Mouse (Mus musculus) kidney, adult 2 months (tissue): Measurements from ENCODE around the gene Hnrnpll. TPM values are rescaled to one million over a fixed set of nuclear protein-coding genes. Genes with fewer than 3 reads are reported as not detected.
"Not testable (repeated sequence)": the region's sequence is repeated elsewhere in the genome, so short reads cannot be mapped to it uniquely, and the experiment has no call there.

Experiments used
- DNase-seq: peaks from one replicate; pipeline ENCODE4 v3.0.0; 2021
- H3K27ac ChIP-seq: fragments of 200-500 bp; 2 replicates; pipeline ENCODE4 v1.5.1; 2012; ENCODE audit warnings: low read depth, low read length, control low read depth, inconsistent platforms; ENCODE audit not compliant: insufficient read depth
- H3K27me3 ChIP-seq: fragments of 200-500 bp; replicated peaks from 2 replicates; pipeline ENCODE4 v1.6.1; 2012; ENCODE audit warnings: mild to moderate bottlenecking, moderate library complexity, low read length, inconsistent platforms; ENCODE audit not compliant: control insufficient read depth, insufficient read depth
- H3K36me3 ChIP-seq: fragments of 200-500 bp; 2 replicates; pipeline ENCODE4 v1.6.1; 2012; ENCODE audit warnings: mild to moderate bottlenecking, moderate library complexity, low read length, inconsistent platforms; ENCODE audit not compliant: control insufficient read depth, insufficient read depth
- H3K4me1 ChIP-seq: fragments of 200-500 bp; 2 replicates; pipeline ENCODE4 v1.6.1; 2011; ENCODE audit warnings: low read length; ENCODE audit not compliant: control insufficient read depth, insufficient read depth
- H3K4me3 ChIP-seq: fragments of 200-500 bp; 2 replicates; pipeline ENCODE4 v1.5.1; 2011; ENCODE audit warnings: mild to moderate bottlenecking, low read depth, low read length, control low read depth; ENCODE audit not compliant: insufficient read depth
- CTCF ChIP-seq: fragments of 200-500 bp; conservative IDR thresholded peaks from 2 replicates; pipeline ENCODE4 v1.5.1; 2011; ENCODE audit warnings: low read depth, mild to moderate bottlenecking, control low read depth, low read length, moderate library complexity, mixed read lengths; ENCODE audit not compliant: insufficient read depth, insufficient read length
- POLR2A ChIP-seq: fragments of 200-500 bp; IDR thresholded peaks from one replicate; pipeline ENCODE4 v1.6.1; 2011; ENCODE audit warnings: low read depth, low read length, control low read depth
- WGBS: fragments of 180-500 bp; shearing (Covaris S2); methylation state at CpG from one replicate; pipeline ENCODE4 v1.1.7; 2018; 5-methylcytosine and 5-hydroxymethylcytosine counted together
- polyA plus RNA-seq: library from polyadenylated mRNA; depleted of rRNA; stranded (reverse); fragments of >200 nt; gene quantifications from 2 replicates; pipeline ENCODE4 v1.2.3, GENCODE M21; 2012

The Hnrnpll gene
- polyA plus RNA-seq, 1 experiment: 13.1 TPM

DNA sequence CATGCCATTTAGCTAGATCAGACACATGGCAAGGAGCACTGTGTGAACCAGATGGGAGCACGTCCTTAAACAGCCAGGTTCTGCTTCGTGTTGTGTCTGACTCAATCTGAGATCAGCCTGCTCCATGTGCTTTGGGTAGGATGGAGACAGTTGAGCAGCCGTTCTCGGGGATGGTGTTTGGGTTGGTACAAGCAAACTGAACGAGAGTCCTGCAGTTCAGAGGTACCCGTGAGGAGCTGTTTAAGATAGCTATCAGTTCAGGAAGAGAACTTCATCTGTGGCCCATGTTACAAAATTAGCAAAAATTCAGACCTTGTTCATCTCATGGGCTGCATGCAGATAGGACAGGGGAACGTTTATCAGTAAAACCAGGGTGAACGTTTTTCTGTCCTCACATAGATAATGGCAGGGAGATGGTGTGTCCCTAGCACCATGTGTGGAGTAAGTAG lies 47.7 kb downstream of the Hnrnpll start:
- no peaks in the 10 kb centered on the region for H3K4me1 ChIP-seq
- TF ChIP-seq POLR2A (no peak), CTCF (no peak)
- no peaks in the 10 kb centered on the region for H3K36me3 ChIP-seq
- no peak overlapping the region for H3K27ac ChIP-seq
- no peak for DNase-seq
- H3K27me3 ChIP-seq: no peaks in the 10 kb centered on the region
- no peak overlapping the region for H3K4me3 ChIP-seq
- WGBS: 86% methylated on average over 8 of the region's 8 CpGs

DNA sequence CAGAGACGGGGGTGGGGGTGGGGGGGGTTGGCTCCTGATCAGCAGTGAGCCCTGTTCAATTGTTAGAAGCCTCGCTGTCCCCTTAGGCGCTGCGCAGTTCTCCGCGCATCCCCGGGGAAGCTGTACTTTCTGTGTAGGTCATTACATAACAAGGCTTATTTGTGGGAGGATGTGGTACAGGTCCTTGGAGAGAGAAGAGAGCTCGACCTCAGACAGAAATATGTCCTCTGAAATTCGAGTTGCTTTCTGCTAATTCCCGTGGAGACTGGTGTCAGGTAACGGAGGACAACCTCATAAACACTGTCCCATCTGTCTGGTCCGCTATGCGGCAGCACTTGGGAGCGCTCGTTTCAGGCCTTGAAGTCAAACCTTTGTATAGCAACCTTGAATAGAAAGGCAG lies 52.2 kb downstream of the Hnrnpll start:
- WGBS: 47% methylated on average over 15 of the region's 15 CpGs
- DNase-seq: no peak
- Histone ChIP-seq H3K4me1 (no peaks in the 10 kb centered on the region), H3K27ac (no peak overlapping the region), H3K4me3 (no peak overlapping the region), H3K27me3 (no peaks in the 10 kb centered on the region), H3K36me3 (no peaks in the 10 kb centered on the region)
- no peak for TF ChIP-seq POLR2A
- no peak for TF ChIP-seq CTCF

DNA sequence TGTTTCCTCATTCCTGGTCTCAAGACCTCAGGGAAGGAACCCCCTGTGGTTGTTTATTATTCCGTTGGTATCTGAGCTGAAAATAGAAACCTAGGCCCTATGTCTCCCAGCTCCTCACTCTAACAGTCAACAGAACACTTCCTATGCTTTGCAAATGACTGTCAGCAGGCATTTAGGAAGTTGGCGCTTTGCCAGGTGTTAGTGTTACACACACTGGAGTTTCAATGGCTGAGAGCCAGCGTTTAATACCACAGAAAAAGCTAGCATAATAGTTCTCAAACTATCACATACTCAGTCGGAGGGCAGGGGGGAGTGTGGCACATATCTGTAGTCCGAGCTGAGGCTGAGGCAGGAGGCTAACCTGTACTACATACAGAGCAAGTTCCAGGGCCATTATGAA lies 53.3 kb downstream of the Hnrnpll start:
- 32% methylated on average over 5 of the region's 5 CpGs for WGBS
- H3K4me3 ChIP-seq: no peak overlapping the region
- DNase-seq: peak; percentile 69
- H3K27me3 ChIP-seq: no peaks in the 10 kb centered on the region
- no peaks in the 10 kb centered on the region for H3K36me3 ChIP-seq
- no peaks in the 10 kb centered on the region for H3K4me1 ChIP-seq
- TF ChIP-seq CTCF (no peak), POLR2A (no peak)
- no peak overlapping the region for H3K27ac ChIP-seq

DNA sequence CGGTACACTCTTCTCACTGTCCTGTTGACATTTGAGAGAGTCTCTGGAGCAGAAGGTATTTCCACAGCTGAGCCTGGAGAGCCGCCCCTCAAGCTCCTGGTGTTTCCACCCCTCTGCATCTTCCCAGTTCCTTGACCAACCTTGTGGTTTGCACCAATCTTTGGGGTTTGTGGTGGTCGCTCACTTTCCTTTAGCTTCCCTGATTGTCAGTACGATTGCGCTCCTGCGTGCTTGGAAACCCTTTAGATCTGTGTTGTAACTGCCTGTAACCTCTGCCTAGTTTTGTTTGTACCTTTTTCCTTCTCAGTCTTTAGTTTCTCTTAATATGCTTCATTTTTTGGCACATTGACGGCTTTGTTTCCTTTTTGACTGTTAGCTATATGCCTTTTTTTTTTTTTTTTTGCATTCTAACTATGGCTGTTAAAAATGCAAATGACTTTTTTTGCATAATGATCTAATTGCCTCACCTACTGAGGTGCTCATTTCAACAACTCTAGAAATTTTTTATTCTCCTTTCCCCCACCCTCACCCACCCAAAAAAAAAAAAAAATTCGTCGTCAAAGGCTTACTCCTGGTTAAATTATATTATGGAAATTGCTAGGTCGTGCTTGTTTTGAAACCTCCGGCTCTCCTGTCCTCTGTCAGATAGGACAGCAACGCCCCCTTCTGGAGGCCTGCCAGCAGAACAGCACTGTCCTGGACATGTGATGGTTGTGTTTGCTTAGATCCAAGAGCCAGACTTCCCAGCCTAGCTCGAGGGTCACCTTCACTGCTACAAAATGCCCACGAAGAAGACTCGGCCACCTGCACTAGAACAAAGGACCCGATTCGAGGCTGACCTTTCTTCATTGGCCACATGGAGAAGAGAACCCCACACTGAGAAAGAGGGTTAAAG lies 57.5 kb downstream of the Hnrnpll start:
- TF ChIP-seq POLR2A: no peak
- TF ChIP-seq CTCF: peak; percentile 67
- peak; percentile 81 for DNase-seq
- H3K27ac ChIP-seq: no peak overlapping the region
- H3K27me3 ChIP-seq: no peaks in the 10 kb centered on the region
- no peak overlapping the region for H3K4me3 ChIP-seq
- H3K36me3 ChIP-seq: no peaks in the 10 kb centered on the region
- 42% methylated on average over 17 of the region's 17 CpGs for WGBS
- no peaks in the 10 kb centered on the region for H3K4me1 ChIP-seq

DNA sequence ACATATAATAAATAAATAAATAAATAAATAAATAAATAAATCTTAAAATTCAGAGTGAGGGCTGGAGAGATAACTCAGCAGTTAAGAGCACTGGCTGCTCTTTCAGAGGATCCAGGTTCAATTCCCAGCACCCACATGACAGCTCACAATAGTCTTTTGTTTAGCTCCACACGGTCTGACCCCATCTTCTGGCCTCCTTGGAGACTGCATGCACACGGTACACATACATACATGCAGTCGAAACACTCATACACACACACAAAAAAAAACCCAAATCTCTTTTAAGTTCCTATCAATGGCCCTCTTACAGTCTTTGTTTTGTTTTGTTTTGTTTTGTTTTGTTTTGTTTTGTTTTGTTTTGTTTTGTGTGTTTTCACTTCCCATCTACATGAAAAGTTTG lies 58.3 kb downstream of the Hnrnpll start:
- not testable (repeated sequence) for H3K27ac ChIP-seq

DNA sequence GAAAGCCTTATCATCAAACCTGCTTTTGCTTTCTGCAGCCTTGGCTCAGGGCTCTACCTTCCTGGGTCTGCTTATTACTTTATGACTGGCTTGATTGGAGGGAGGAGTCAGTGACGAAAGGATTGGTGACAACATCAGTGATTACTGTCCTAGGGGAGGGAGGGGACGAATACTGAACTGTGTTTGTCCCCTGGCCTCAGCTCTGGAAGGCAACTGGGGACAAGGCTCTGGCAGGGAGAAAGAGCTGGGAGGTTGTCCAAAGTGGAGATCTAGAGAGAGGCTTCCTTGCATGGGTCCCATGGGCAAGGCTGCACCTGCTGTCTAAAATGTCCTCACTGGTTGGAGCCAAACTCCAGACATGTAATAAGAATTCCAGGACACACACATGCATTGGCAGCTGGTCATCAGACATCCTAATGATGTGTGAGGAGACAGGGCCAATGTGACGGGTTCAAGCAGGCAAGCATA lies 59.7 kb downstream of the Hnrnpll start:
- H3K4me3 ChIP-seq: no peak overlapping the region
- no peak overlapping the region for H3K27ac ChIP-seq
- TF ChIP-seq POLR2A: no peak
- no peaks in the 10 kb centered on the region for H3K27me3 ChIP-seq
- no peaks in the 10 kb centered on the region for H3K4me1 ChIP-seq
- DNase-seq: no peak
- H3K36me3 ChIP-seq: no peaks in the 10 kb centered on the region
- 91% methylated on average over 3 of the region's 3 CpGs for WGBS

More for the DNA sequence above, 58.3 kb downstream of the Hnrnpll start:
- 89% methylated on average over 3 of the region's 3 CpGs for WGBS
- not testable (repeated sequence) for H3K4me1 ChIP-seq, H3K4me3 ChIP-seq, H3K36me3 ChIP-seq, DNase-seq, H3K27me3 ChIP-seq

DNA sequence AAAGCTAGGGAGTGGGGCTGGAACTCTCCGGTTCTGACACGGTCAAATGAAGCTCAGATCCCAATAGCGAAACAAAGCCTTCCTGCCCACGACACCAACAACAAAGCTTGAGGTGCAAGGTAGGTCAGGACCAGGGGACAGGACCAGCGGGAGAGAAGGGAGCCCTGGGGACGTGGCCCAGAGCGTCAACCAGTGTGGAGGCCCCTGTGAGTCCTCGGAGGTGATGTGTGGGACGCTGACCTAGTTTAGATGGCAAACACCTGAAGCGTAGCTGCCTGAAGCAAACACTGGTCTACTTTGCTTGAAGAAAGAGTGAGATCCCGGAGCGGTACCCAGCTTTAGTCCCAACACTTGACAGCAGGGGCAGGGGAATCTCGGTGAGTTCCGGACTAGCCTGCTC lies 62.5 kb downstream of the Hnrnpll start:
- H3K36me3 ChIP-seq: no peaks in the 10 kb centered on the region
- H3K27me3 ChIP-seq: no peaks in the 10 kb centered on the region
- no peaks in the 10 kb centered on the region for H3K4me1 ChIP-seq
- 82% methylated on average over 14 of the region's 14 CpGs for WGBS
- H3K27ac ChIP-seq: no peak overlapping the region
- no peak for DNase-seq
- TF ChIP-seq POLR2A (no peak), CTCF (no peak)
- H3K4me3 ChIP-seq: no peak overlapping the region
